Mouse (Mus musculus) lung, embryonic 14.5 days (tissue): ENCODE measurements around the gene Fbxo34. TPM values are rescaled to one million over a fixed set of nuclear protein-coding genes. Genes with fewer than 3 reads are reported as not detected.

Experiments used
- ATAC-seq: fragments of 200-750 bp; cut with Nextera tagmentation; 2 replicates; pipeline ENCODE4 v1.8.0; 2017; ENCODE audit warnings: mild to moderate bottlenecking, moderate TSS enrichment, moderate library complexity; ENCODE audit not compliant: insufficient read depth
- DNase-seq: peaks from one replicate; pipeline ENCODE4 v3.0.0-alpha.2; 2015
- H3K27ac ChIP-seq: fragments of 300-500 bp; sonication (generic); 2 replicates; pipeline ENCODE4 v1.5.1; 2014; ENCODE audit warnings: low read depth, mild to moderate bottlenecking, moderate library complexity
- H3K27me3 ChIP-seq: fragments of 300-500 bp; sonication (generic); 2 replicates; pipeline ENCODE4 v1.6.1; 2014; ENCODE audit warnings: low read length, control low read depth; ENCODE audit not compliant: insufficient read depth
- H3K36me3 ChIP-seq: fragments of 300-500 bp; sonication (generic); 2 replicates; pipeline ENCODE4 v1.6.1; 2014; ENCODE audit warnings: control low read depth; ENCODE audit not compliant: insufficient read depth
- H3K4me1 ChIP-seq: fragments of 300-500 bp; sonication (generic); 2 replicates; pipeline ENCODE4 v1.6.1; 2014; ENCODE audit warnings: antibody characterized with exemption, control low read depth; ENCODE audit not compliant: insufficient read depth
- H3K4me2 ChIP-seq: fragments of 300-500 bp; sonication (generic); 2 replicates; pipeline ENCODE4 v1.6.1; 2014; ENCODE audit warnings: mild to moderate bottlenecking
- H3K4me3 ChIP-seq: fragments of 300-500 bp; sonication (generic); 2 replicates; pipeline ENCODE4 v1.5.1; 2014; ENCODE audit warnings: low read depth, low read length
- H3K9ac ChIP-seq: fragments of 300-500 bp; sonication (generic); 2 replicates; pipeline ENCODE4 v1.6.1; 2014
- H3K9me3 ChIP-seq: fragments of 300-500 bp; sonication (generic); 2 replicates; pipeline ENCODE4 v1.6.1; 2016; ENCODE audit warnings: low read depth, low read length, control low read depth
- CTCF ChIP-seq: IDR thresholded peaks from 2 replicates; pipeline ENCODE4 v1.5.1; 2016; ENCODE audit warnings: antibody characterized with exemption, low read depth
- WGBS: fragments of 180-500 bp; shearing (Covaris S2); extraction: QIAGEN DNeasy Blood & Tissue Kit; methylation state at CpG from one replicate; pipeline ENCODE4 v1.1.7; 2014; 5-methylcytosine and 5-hydroxymethylcytosine counted together
- polyA plus RNA-seq: library from polyadenylated mRNA; unstranded; fragments of >200 nt; fragmentation: Nextera tagmentation; extraction: Ambion mirVana; gene quantifications from 2 replicates; pipeline ENCODE4 v1.2.1, GENCODE M21; 2014

The Fbxo34 gene
- polyA plus RNA-seq, 1 experiment from 2014 or later = 23.5 TPM

- H3K9ac ChIP-seq = peak overlapping the region; percentile 87
- H3K4me1 ChIP-seq = 0 out of 2 replicates have a peak, but pooled peaks cover 4% of the 10 kb centered on the region
- H3K4me2 ChIP-seq = peak overlapping the region; percentile 60
- peak; percentile 74 for DNase-seq
- no peaks in the 10 kb centered on the region for H3K9me3 ChIP-seq
- TF ChIP-seq CTCF = no peak
- no peaks in the 10 kb centered on the region for H3K27me3 ChIP-seq
- WGBS = under 1% methylated on average over 48 of the region's 69 CpGs
- H3K27ac ChIP-seq = peak overlapping the region; percentile 82
- peak overlapping the region; percentile 74 for H3K4me3 ChIP-seq
- no peaks in the 10 kb centered on the region for H3K36me3 ChIP-seq
- peak; percentile 82 for ATAC-seq
These were observed 22.7 kb downstream of the Fbxo34 start for GRCm38 (mm10) chr14:47472743-47473546.

GRCm38 (mm10) chr14:47473891-47474290 is 23.7 kb downstream of the Fbxo34 start:
- 0 out of 2 replicates have a peak overlapping the region, but pooled peaks have one; percentile 12 for H3K4me3 ChIP-seq
- 0 out of 2 replicates have a peak, but pooled peaks cover 4% of the 10 kb centered on the region for H3K4me1 ChIP-seq
- no peak overlapping the region for H3K27ac ChIP-seq
- peak overlapping the region; percentile 60 for H3K4me2 ChIP-seq
- no peaks in the 10 kb centered on the region for H3K27me3 ChIP-seq
- WGBS = 72% methylated on average over 9 of the region's 9 CpGs
- DNase-seq = no peak
- no peaks in the 10 kb centered on the region for H3K36me3 ChIP-seq
- no peaks in the 10 kb centered on the region for H3K9me3 ChIP-seq
- no peak for ATAC-seq
- TF ChIP-seq CTCF = no peak
- no peak overlapping the region for H3K9ac ChIP-seq

- no peak for DNase-seq
- H3K36me3 ChIP-seq = no peaks in the 10 kb centered on the region
- H3K27me3 ChIP-seq = no peaks in the 10 kb centered on the region
- H3K9me3 ChIP-seq = no peaks in the 10 kb centered on the region
- no peak overlapping the region for H3K27ac ChIP-seq
- 0 out of 2 replicates have a peak, but pooled peaks cover 4% of the 10 kb centered on the region for H3K4me1 ChIP-seq
- no peak for TF ChIP-seq CTCF
- H3K4me2 ChIP-seq = peak overlapping the region; percentile 15; the same call in 1 of the 2 replicates
- 0 out of 2 replicates have a peak overlapping the region, but pooled peaks have one; percentile 12 for H3K4me3 ChIP-seq
- no peak for ATAC-seq
- 76% methylated on average over 8 of the region's 8 CpGs for WGBS
- no peak overlapping the region for H3K9ac ChIP-seq
These were observed 24.5 kb downstream of the Fbxo34 start for GRCm38 (mm10) chr14:47474571-47475254.

GRCm38 (mm10) chr14:47476266-47476665 is 26.0 kb downstream of the Fbxo34 start:
- Histone ChIP-seq H3K4me2 (no peak overlapping the region), H3K27me3 (no peaks in the 10 kb centered on the region), H3K4me1 (0 out of 2 replicates have a peak, but pooled peaks cover 4% of the 10 kb centered on the region), H3K36me3 (no peaks in the 10 kb centered on the region), H3K27ac (no peak overlapping the region), H3K9ac (no peak overlapping the region), H3K9me3 (no peaks in the 10 kb centered on the region), H3K4me3 (no peak overlapping the region)
- TF ChIP-seq CTCF = no peak
- no peak for ATAC-seq
- DNase-seq = no peak
- 85% methylated on average over 4 of the region's 4 CpGs for WGBS

- no peaks in the 10 kb centered on the region for H3K9me3 ChIP-seq
- H3K4me2 ChIP-seq = no peak overlapping the region
- 73% methylated on average over 2 of the region's 2 CpGs for WGBS
- H3K4me3 ChIP-seq = no peak overlapping the region
- H3K27ac ChIP-seq = no peak overlapping the region
- no peak for TF ChIP-seq CTCF
- no peaks in the 10 kb centered on the region for H3K27me3 ChIP-seq
- H3K36me3 ChIP-seq = no peaks in the 10 kb centered on the region
- ATAC-seq (no peak), DNase-seq (no peak)
- H3K9ac ChIP-seq = no peak overlapping the region
- H3K4me1 ChIP-seq = 0 out of 2 replicates have a peak, but pooled peaks cover 4% of the 10 kb centered on the region
These were observed 27.5 kb downstream of the Fbxo34 start for GRCm38 (mm10) chr14:47477711-47478110.

GRCm38 (mm10) chr14:47482200-47482599 is 32.0 kb downstream of the Fbxo34 start:
- ATAC-seq = no peak
- Histone ChIP-seq H3K27me3 (no peaks in the 10 kb centered on the region), H3K9ac (no peak overlapping the region), H3K36me3 (no peaks in the 10 kb centered on the region), H3K4me2 (no peak overlapping the region), H3K27ac (no peak overlapping the region), H3K4me1 (no peaks in the 10 kb centered on the region), H3K4me3 (no peak overlapping the region), H3K9me3 (no peaks in the 10 kb centered on the region)
- no peak for DNase-seq
- no peak for TF ChIP-seq CTCF
- 94% methylated on average over 6 of the region's 6 CpGs for WGBS

- TF ChIP-seq CTCF = no peak
- no peak overlapping the region for H3K27ac ChIP-seq
- no peaks in the 10 kb centered on the region for H3K9me3 ChIP-seq
- DNase-seq (no peak), ATAC-seq (no peak)
- no peak overlapping the region for H3K9ac ChIP-seq
- H3K27me3 ChIP-seq = no peaks in the 10 kb centered on the region
- H3K4me1 ChIP-seq = no peaks in the 10 kb centered on the region
- WGBS = 39% methylated on average over 1 of the region's 1 CpGs
- H3K4me2 ChIP-seq = no peak overlapping the region
- no peaks in the 10 kb centered on the region for H3K36me3 ChIP-seq
- no peak overlapping the region for H3K4me3 ChIP-seq
These were observed 32.9 kb downstream of the Fbxo34 start for GRCm38 (mm10) chr14:47483099-47483498.
